Mouse (Mus musculus): Measurements from ENCODE around the gene Trpv2.

The Trpv2 gene

GRCm38 (mm10) chr11:62558961-62559646 is 15.2 kb upstream of the Trpv2 start:
- DNase-seq (ENCODE audit: low read depth) = no peak

- peak; percentile 30 for DNase-seq (ENCODE audit: low read depth)
Observed at GRCm38 (mm10) chr11:62560463-62561016, 13.7 kb upstream of the Trpv2 start.

- DNase-seq (ENCODE audit: low read depth) = no peak
Observed at GRCm38 (mm10) chr11:62563590-62563989, 10.7 kb upstream of the Trpv2 start.

GRCm38 (mm10) chr11:62565747-62566146 is 8.5 kb upstream of the Trpv2 start:
- no peak for DNase-seq (ENCODE audit: low read depth)

- DNase-seq (ENCODE audit: low read depth) = no peak
Observed at GRCm38 (mm10) chr11:62566211-62566610, 8.1 kb upstream of the Trpv2 start.

- DNase-seq (ENCODE audit: low read depth) = no peak
Observed at GRCm38 (mm10) chr11:62568300-62568699, 6.0 kb upstream of the Trpv2 start.

- DNase-seq (ENCODE audit: low read depth) = no peak
Observed at GRCm38 (mm10) chr11:62574703-62575085, 408 bp downstream of the Trpv2 start.

- peak; percentile 90 for DNase-seq (ENCODE audit: low read depth)
Observed at GRCm38 (mm10) chr11:62575297-62575658, 992 bp downstream of the Trpv2 start.

- DNase-seq (ENCODE audit: low read depth) = peak; percentile 63
Observed at GRCm38 (mm10) chr11:62575659-62576438, 1.6 kb downstream of the Trpv2 start.

- DNase-seq (ENCODE audit: low read depth) = peak; percentile 77
Observed at GRCm38 (mm10) chr11:62576530-62577152, 2.4 kb downstream of the Trpv2 start.

GRCm38 (mm10) chr11:62583031-62583430 is 8.7 kb downstream of the Trpv2 start:
- DNase-seq (ENCODE audit: low read depth) = no peak

GRCm38 (mm10) chr11:62584671-62585206 is 10.5 kb downstream of the Trpv2 start:
- DNase-seq (ENCODE audit: low read depth) = no peak

GRCm38 (mm10) chr11:62587034-62587433 is 12.7 kb downstream of the Trpv2 start:
- no peak for DNase-seq (ENCODE audit: low read depth)

GRCm38 (mm10) chr11:62589391-62589790 is 15.1 kb downstream of the Trpv2 start:
- no peak for DNase-seq (ENCODE audit: low read depth)

GRCm38 (mm10) chr11:62591026-62591425 is 16.7 kb downstream of the Trpv2 start:
- no peak for DNase-seq (ENCODE audit: low read depth)

- no peak for DNase-seq (ENCODE audit: low read depth)
Observed at GRCm38 (mm10) chr11:62591904-62592575, 17.8 kb downstream of the Trpv2 start.

GRCm38 (mm10) chr11:62598571-62598970 is 24.3 kb downstream of the Trpv2 start:
- DNase-seq (ENCODE audit: low read depth) = peak; percentile 63

GRCm38 (mm10) chr11:62601732-62602618 is 27.7 kb downstream of the Trpv2 start:
- no peak for DNase-seq (ENCODE audit: low read depth)

GRCm38 (mm10) chr11:62602619-62603311 is 28.5 kb downstream of the Trpv2 start:
- peak; percentile 98 for DNase-seq (ENCODE audit: low read depth)

Measured in naive thymus-derived CD4-positive, alpha-beta T cell, adult 2 months (primary cell).